Mouse (Mus musculus): ENCODE data around the gene Camta1.

The Camta1 gene

GRCm38 (mm10) chr4:151360976-151361673 is 500.6 kb downstream of the Camta1 start:
- peak; percentile 10 for DNase-seq

- no peak for DNase-seq
These were observed 506.2 kb downstream of the Camta1 start for GRCm38 (mm10) chr4:151355505-151355904.

GRCm38 (mm10) chr4:151352791-151353190 is 508.9 kb downstream of the Camta1 start:
- no peak for DNase-seq

- DNase-seq = no peak
These were observed 509.4 kb downstream of the Camta1 start for GRCm38 (mm10) chr4:151352249-151352648.

- DNase-seq = no peak
These were observed 509.9 kb downstream of the Camta1 start for GRCm38 (mm10) chr4:151351757-151352156.

GRCm38 (mm10) chr4:151347620-151348019 is 514.1 kb downstream of the Camta1 start:
- no peak for DNase-seq

GRCm38 (mm10) chr4:151346673-151347072 is 515.0 kb downstream of the Camta1 start:
- DNase-seq = no peak

GRCm38 (mm10) chr4:151344811-151345210 is 516.9 kb downstream of the Camta1 start:
- no peak for DNase-seq

GRCm38 (mm10) chr4:151339421-151339820 is 522.3 kb downstream of the Camta1 start:
- DNase-seq = peak; percentile 57

- DNase-seq = no peak
These were observed 522.7 kb downstream of the Camta1 start for GRCm38 (mm10) chr4:151338931-151339330.

GRCm38 (mm10) chr4:151337543-151337942 is 524.1 kb downstream of the Camta1 start:
- no peak for DNase-seq

- DNase-seq = no peak
These were observed 525.3 kb downstream of the Camta1 start for GRCm38 (mm10) chr4:151336413-151336812.

- DNase-seq = peak; percentile 44
These were observed 526.5 kb downstream of the Camta1 start for GRCm38 (mm10) chr4:151334951-151335742.

GRCm38 (mm10) chr4:151332074-151332849 is 529.4 kb downstream of the Camta1 start:
- no peak for DNase-seq

- DNase-seq = no peak
These were observed 530.7 kb downstream of the Camta1 start for GRCm38 (mm10) chr4:151330983-151331382.

- DNase-seq = no peak
These were observed 533.6 kb downstream of the Camta1 start for GRCm38 (mm10) chr4:151328071-151328470.

GRCm38 (mm10) chr4:151326971-151327686 is 534.5 kb downstream of the Camta1 start:
- no peak for DNase-seq

- DNase-seq = no peak
These were observed 545.2 kb downstream of the Camta1 start for GRCm38 (mm10) chr4:151316428-151316827.

GRCm38 (mm10) chr4:151315726-151316125 is 546.0 kb downstream of the Camta1 start:
- no peak for DNase-seq

GRCm38 (mm10) chr4:151310773-151311172 is 550.9 kb downstream of the Camta1 start:
- DNase-seq = no peak

GRCm38 (mm10) chr4:151310056-151310685 is 551.5 kb downstream of the Camta1 start:
- DNase-seq = peak; percentile 20

- DNase-seq = no peak
These were observed 554.8 kb downstream of the Camta1 start for GRCm38 (mm10) chr4:151306890-151307289.

Measured in kidney, adult 11 months (tissue).